Mouse (Mus musculus): ENCODE measurements at regions not wholly inside any gene's neighbourhood (a gene's known extent, or its start where the extent isn't known, plus 50 kb on each side); places are given as distances from the start of the nearest gene placed in this dataset.

GRCm38 (mm10) chr10:117515777-117516501, 113.4 kb upstream of the Cpm start:
- no peak for DNase-seq (ENCODE audit: low read depth, low spot score)

- no peak for DNase-seq (ENCODE audit: low read depth, low spot score)
These were observed 114.3 kb upstream of the Cpm start for GRCm38 (mm10) chr10:117515039-117515438.

- DNase-seq (ENCODE audit: low read depth, low spot score), result no peak
These were observed 115.3 kb upstream of the Cpm start for GRCm38 (mm10) chr10:117513925-117514546.

GRCm38 (mm10) chr10:117512424-117513257, 116.7 kb upstream of the Cpm start:
- no peak for DNase-seq (ENCODE audit: low read depth, low spot score)

GRCm38 (mm10) chr10:117511483-117512406, 117.6 kb upstream of the Cpm start:
- no peak for DNase-seq (ENCODE audit: low read depth, low spot score)

- no peak for DNase-seq (ENCODE audit: low read depth, low spot score)
These were observed 118.5 kb upstream of the Cpm start for GRCm38 (mm10) chr10:117510529-117511482.

- no peak for DNase-seq (ENCODE audit: low read depth, low spot score)
These were observed 119.1 kb upstream of the Cpm start for GRCm38 (mm10) chr10:117510224-117510486.

GRCm38 (mm10) chr10:117509431-117510223, 119.7 kb upstream of the Cpm start:
- DNase-seq (ENCODE audit: low read depth, low spot score), result no peak

- no peak for DNase-seq (ENCODE audit: low read depth, low spot score)
These were observed 122.9 kb upstream of the Cpm start for GRCm38 (mm10) chr10:117506252-117506992.

- no peak for DNase-seq (ENCODE audit: low read depth, low spot score)
These were observed 123.8 kb upstream of the Cpm start for GRCm38 (mm10) chr10:117505529-117505928.

GRCm38 (mm10) chr10:117505057-117505456, 124.2 kb upstream of the Cpm start:
- DNase-seq (ENCODE audit: low read depth, low spot score), result no peak

- DNase-seq (ENCODE audit: low read depth, low spot score), result no peak
These were observed 124.6 kb upstream of the Cpsf6 start for GRCm38 (mm10) chr10:117504267-117504902.

GRCm38 (mm10) chr10:117503222-117504184, 123.7 kb upstream of the Cpsf6 start:
- DNase-seq (ENCODE audit: low read depth, low spot score), result no peak

- no peak for DNase-seq (ENCODE audit: low read depth, low spot score)
These were observed 122.9 kb upstream of the Cpsf6 start for GRCm38 (mm10) chr10:117502731-117503130.

GRCm38 (mm10) chr10:117502135-117502534, 122.3 kb upstream of the Cpsf6 start:
- DNase-seq (ENCODE audit: low read depth, low spot score), result no peak

- no peak for DNase-seq (ENCODE audit: low read depth, low spot score)
These were observed 121.6 kb upstream of the Cpsf6 start for GRCm38 (mm10) chr10:117501426-117501825.

GRCm38 (mm10) chr10:117500457-117501108, 120.8 kb upstream of the Cpsf6 start:
- no peak for DNase-seq (ENCODE audit: low read depth, low spot score)

Measured in embryo, embryonic 11.5 days (tissue).